Mouse (Mus musculus): ENCODE measurements at regions not wholly inside any gene's neighbourhood (a gene's known extent, or its start where the extent isn't known, plus 50 kb on each side); places are given as distances from the start of the nearest gene placed in this dataset.

DNA sequence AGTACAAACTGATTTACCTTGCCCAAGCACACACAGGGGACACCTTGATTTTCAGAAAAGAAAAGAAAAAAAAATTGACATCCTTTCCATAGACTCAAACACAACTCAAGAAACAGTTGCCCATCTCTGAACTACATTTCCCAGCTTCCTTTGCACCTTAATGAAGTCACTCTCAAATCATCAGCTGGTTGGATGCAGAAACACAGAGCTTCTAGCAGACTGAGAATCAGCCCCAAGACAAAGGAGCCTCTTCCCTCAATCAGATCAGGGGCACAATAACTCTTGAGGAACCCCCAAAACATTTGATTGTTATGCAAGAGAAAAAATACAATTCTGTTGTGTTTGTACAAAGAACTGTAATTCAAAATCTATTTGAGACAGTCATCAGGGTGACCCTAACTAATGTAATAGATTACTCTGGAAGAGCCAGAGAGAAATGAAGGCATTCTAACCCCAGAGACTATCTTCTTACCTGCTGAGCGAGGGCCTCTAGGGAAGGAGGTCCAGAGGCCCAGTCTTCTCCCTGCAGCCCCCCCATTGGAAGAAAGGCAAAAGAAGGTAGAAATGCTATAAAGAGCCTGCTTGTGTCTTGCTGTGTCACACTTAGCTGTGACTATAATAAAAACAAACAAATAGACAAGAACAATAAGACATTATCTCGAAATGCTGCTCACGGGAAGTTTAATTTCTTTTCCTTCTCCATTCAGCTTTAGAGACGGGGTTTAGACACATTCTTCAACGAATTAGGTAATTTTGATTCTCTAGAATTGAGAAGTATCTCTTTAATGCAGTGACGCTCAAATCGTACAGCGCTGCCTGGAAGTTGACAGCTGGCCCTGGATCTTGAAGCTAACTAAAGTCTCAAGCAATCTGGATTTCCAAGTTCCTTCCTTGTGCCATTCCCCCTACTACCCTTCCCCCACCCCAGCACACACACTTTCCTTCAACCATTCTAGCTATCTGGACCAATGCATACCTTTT lies 287.5 kb downstream of the Lnpk start:
- H3K4me3 ChIP-seq (replicated peaks in 1 of 3; ENCODE audit: low read depth in 2 of 3, low read length in 2 of 3, poor library complexity in 1 of 3), result no peak overlapping the region
- no peak overlapping the region for H3K27ac ChIP-seq (ENCODE audit: insufficient read depth, low read depth)
- no peak overlapping the region for H3K9ac ChIP-seq (ENCODE audit: insufficient read depth, low read depth)
- no peak for TF ChIP-seq NELFE (IDR thresholded peaks at IDR 0.05; ENCODE audit: low read depth, low read length)
- no peak for TF ChIP-seq USF2 (conservative IDR thresholded peaks at IDR 0.05; ENCODE audit: low read depth, low read length)
- 0 out of 2 replicates have a peak, but pooled peaks have one; percentile 45 for TF ChIP-seq KAT2A (IDR thresholded peaks at IDR 0.05; ENCODE audit: insufficient replicate concordance, low read length)
- peak; percentile 83 for TF ChIP-seq HCFC1 (IDR thresholded peaks at IDR 0.05; ENCODE audit: low read depth, low read length)
- no peak for TF ChIP-seq IRF4 (IDR thresholded peaks at IDR 0.05; ENCODE audit: low read depth, low read length)
- in situ Hi-C loops (cut with MboI; ENCODE audit: low pct_ligation_motif_present, low pct_unique_long_range_greater_than_20kb, low sequenced_read_pairs) (loop anchor here (10.0 kb wide), 1 partner anchor 373 kb away; the partner anchor contains the start of gene Hoxd13), dilution Hi-C loops (cut with MboI; ENCODE audit: extremely low pct_ligation_motif_present, extremely low pct_unique_long_range_greater_than_20kb, low sequenced_read_pairs) (no loop called here)
- H3K79me2 ChIP-seq (replicated peaks; ENCODE audit: control insufficient read depth, extremely low read depth, insufficient read depth, poor library complexity, severe bottlenecking), result 0 out of 2 replicates have a peak, but pooled peaks cover 2% of the 10 kb centered on the region
- no peaks in the 10 kb centered on the region for H3K36me3 ChIP-seq (replicated peaks in 1 of 2; ENCODE audit: control insufficient read depth in 1 of 2, insufficient read depth in 1 of 2, low read length in 1 of 2)
- DNase-seq (ENCODE audit: extremely low read depth), result no peak
- H3K9me3 ChIP-seq (replicated peaks; ENCODE audit: low read length), result peaks cover 3% of the 10 kb centered on the region
- H3K4me2 ChIP-seq (ENCODE audit: insufficient read depth, low read depth, poor library complexity, severe bottlenecking), result no peak overlapping the region
- H3K4me1 ChIP-seq (ENCODE audit: control insufficient read depth in 1 of 2, insufficient read depth in 2 of 2), result peaks cover 0 to 23% of the 10 kb centered on the region in 2 experiments; a peak in 2 of 4 replicates
- no peaks in the 10 kb centered on the region for H3K27me3 ChIP-seq (replicated peaks)

DNA sequence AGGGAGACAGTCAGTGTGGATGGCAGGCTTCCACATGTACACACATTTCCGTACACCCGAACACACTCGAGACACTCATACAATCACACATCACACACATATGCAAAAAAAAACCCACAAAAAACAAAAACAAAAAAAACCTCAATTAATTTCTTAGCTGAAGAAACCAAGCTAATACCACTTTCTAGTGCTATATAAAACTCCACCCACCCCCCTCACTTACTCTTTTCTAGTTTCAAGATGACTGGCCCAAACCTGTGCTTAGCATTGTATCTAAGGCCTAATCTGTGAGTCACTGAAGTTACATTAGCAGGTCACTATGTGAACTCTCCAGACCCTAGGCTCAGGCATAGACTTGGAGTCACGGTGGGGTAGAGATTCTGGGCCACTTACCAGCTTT lies 293.6 kb downstream of the Lnpk start:
- TF ChIP-seq SIN3A (IDR thresholded peaks at IDR 0.05; ENCODE audit: low read length) (no peak), MAZ (IDR thresholded peaks at IDR 0.05; ENCODE audit: low read depth, low read length) (no peak), POLR2A (IDR thresholded peaks at IDR 0.05; ENCODE audit: low read depth, low read length) (no peak), ZKSCAN1 (IDR thresholded peaks at IDR 0.05; ENCODE audit: borderline replicate concordance, low read depth, low read length) (no peak), UBTF (IDR thresholded peaks at IDR 0.05; ENCODE audit: low read depth, low read length) (no peak), HCFC1 (IDR thresholded peaks at IDR 0.05; ENCODE audit: low read depth, low read length) (no peak), USF1 (IDR thresholded peaks at IDR 0.05; ENCODE audit: low read depth, low read length) (no peak), JUN (IDR thresholded peaks at IDR 0.05; ENCODE audit: insufficient read depth, low read depth, low read length) (peak; percentile 49; the same call in 1 of the 2 replicates), JUND (conservative IDR thresholded peaks at IDR 0.05; ENCODE audit: low read depth, low read length) (peak; percentile 81), IRF4 (IDR thresholded peaks at IDR 0.05; ENCODE audit: low read depth, low read length) (peak; percentile 90), ELF1 (IDR thresholded peaks at IDR 0.05; ENCODE audit: low read depth, low read length) (no peak), USF2 (conservative IDR thresholded peaks at IDR 0.05; ENCODE audit: low read depth, low read length) (no peak), MEF2A (IDR thresholded peaks at IDR 0.05; ENCODE audit: borderline replicate concordance, low read depth, low read length) (no peak), TCF12 (IDR thresholded peaks at IDR 0.05; ENCODE audit: low read depth, low read length) (no peak), PAX5 (IDR thresholded peaks at IDR 0.05; ENCODE audit: low read length) (no peak), SMC3 (IDR thresholded peaks at IDR 0.05; ENCODE audit: low read depth, low read length) (no peak), POLR2AphosphoS2 (IDR thresholded peaks at IDR 0.05; ENCODE audit: low read depth, low read length) (no peak)
- H3K27me3 ChIP-seq (replicated peaks), result no peaks in the 10 kb centered on the region
- H3K4me1 ChIP-seq (ENCODE audit: control insufficient read depth in 1 of 2, insufficient read depth in 2 of 2), result peaks cover 6 to 25% of the 10 kb centered on the region in 2 experiments; a peak in 3 of 4 replicates
- H3K27ac ChIP-seq (ENCODE audit: insufficient read depth, low read depth), result no peak overlapping the region
- no peak overlapping the region for H3K9ac ChIP-seq (ENCODE audit: insufficient read depth, low read depth)
- no peak overlapping the region for H3K4me3 ChIP-seq (replicated peaks in 1 of 3; ENCODE audit: low read depth in 2 of 3, low read length in 2 of 3, poor library complexity in 1 of 3)
- H3K79me2 ChIP-seq (replicated peaks; ENCODE audit: control insufficient read depth, extremely low read depth, insufficient read depth, poor library complexity, severe bottlenecking), result no peaks in the 10 kb centered on the region
- no peak overlapping the region for H3K4me2 ChIP-seq (ENCODE audit: insufficient read depth, low read depth, poor library complexity, severe bottlenecking)
- in situ Hi-C loops (cut with MboI; ENCODE audit: low pct_ligation_motif_present, low pct_unique_long_range_greater_than_20kb, low sequenced_read_pairs), result no loop called here
- H3K36me3 ChIP-seq (replicated peaks in 1 of 2; ENCODE audit: control insufficient read depth in 1 of 2, insufficient read depth in 1 of 2, low read length in 1 of 2), result no peaks in the 10 kb centered on the region
- dilution Hi-C loops (cut with MboI; ENCODE audit: extremely low pct_ligation_motif_present, extremely low pct_unique_long_range_greater_than_20kb, low sequenced_read_pairs), result no loop called here
- no peaks in the 10 kb centered on the region for H3K9me3 ChIP-seq (replicated peaks; ENCODE audit: low read length)
- DNase-seq (ENCODE audit: extremely low read depth), result peak; percentile 33
